Mouse (Mus musculus): ENCODE results near the gene Pde7b. TPM values are rescaled to one million over a fixed set of nuclear protein-coding genes. Genes with fewer than 3 reads are reported as not detected.

Gene Pde7b
- polyA plus RNA-seq, 1 experiment from 2014 or later, result 4.3 TPM

DNA sequence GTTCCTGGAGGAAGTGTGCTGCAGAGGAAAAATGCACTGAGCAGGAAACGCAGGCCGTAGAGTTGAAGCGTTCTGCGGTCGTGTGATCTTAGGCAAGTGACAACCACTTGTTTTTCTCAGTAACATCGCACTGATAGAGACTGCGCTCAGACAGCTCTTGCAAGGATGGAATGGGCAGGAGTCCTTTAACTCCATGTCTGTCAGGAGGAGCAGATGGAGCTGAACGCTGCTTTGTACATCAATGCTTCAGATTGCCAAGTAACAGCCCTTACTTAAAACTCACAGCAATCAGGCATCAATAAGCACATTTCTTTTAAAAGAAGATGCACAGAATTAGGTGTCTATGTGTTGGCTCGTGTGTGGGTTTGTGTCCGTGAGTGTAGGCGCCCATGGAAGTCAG, 52.3 kb downstream of the Pde7b start:
- Histone ChIP-seq H3K4me3 (ENCODE audit: low read depth, low read length) (no peak overlapping the region), H3K9me3 (replicated peaks; ENCODE audit: control insufficient read depth, low read length) (no peaks in the 10 kb centered on the region), H3K4me2 (ENCODE audit: low read depth, low read length) (no peak overlapping the region), H3K27me3 (ENCODE audit: control insufficient read depth, insufficient read depth, low read length) (no peaks in the 10 kb centered on the region), H3K9ac (replicated peaks; ENCODE audit: low read length) (no peak overlapping the region), H3K4me1 (ENCODE audit: control insufficient read depth, insufficient read depth, low read length) (no peaks in the 10 kb centered on the region), H3K36me3 (replicated peaks; ENCODE audit: control insufficient read depth, insufficient read depth, low read depth, low read length) (no peaks in the 10 kb centered on the region), H3K27ac (replicated peaks; ENCODE audit: low read depth, low read length) (no peak overlapping the region)
- 77% methylated on average over 11 of the region's 11 CpGs for WGBS
- DNase-seq (ENCODE audit: low spot score), result no peak
- ATAC-seq (replicated peaks; ENCODE audit: insufficient number of reproducible peaks, low FRiP score, low TSS enrichment, low read depth), result no peak

- H3K4me1 ChIP-seq (ENCODE audit: control insufficient read depth, insufficient read depth, low read length), result no peaks in the 10 kb centered on the region
- no peaks in the 10 kb centered on the region for H3K36me3 ChIP-seq (replicated peaks; ENCODE audit: control insufficient read depth, insufficient read depth, low read depth, low read length)
- no peaks in the 10 kb centered on the region for H3K9me3 ChIP-seq (replicated peaks; ENCODE audit: control insufficient read depth, low read length)
- H3K9ac ChIP-seq (replicated peaks; ENCODE audit: low read length), result no peak overlapping the region
- WGBS, result 72% methylated on average over 5 of the region's 5 CpGs
- H3K27ac ChIP-seq (replicated peaks; ENCODE audit: low read depth, low read length), result no peak overlapping the region
- no peak overlapping the region for H3K4me3 ChIP-seq (ENCODE audit: low read depth, low read length)
- no peaks in the 10 kb centered on the region for H3K27me3 ChIP-seq (ENCODE audit: control insufficient read depth, insufficient read depth, low read length)
- DNase-seq (ENCODE audit: low spot score) (no peak), ATAC-seq (replicated peaks; ENCODE audit: insufficient number of reproducible peaks, low FRiP score, low TSS enrichment, low read depth) (no peak)
- H3K4me2 ChIP-seq (ENCODE audit: low read depth, low read length), result no peak overlapping the region
Observed at GRCm38 (mm10) chr10:20671621-20672020, 53.3 kb downstream of the Pde7b start.

- ATAC-seq (replicated peaks; ENCODE audit: insufficient number of reproducible peaks, low FRiP score, low TSS enrichment, low read depth), result no peak
- no peak for DNase-seq (ENCODE audit: low spot score)
- Histone ChIP-seq H3K9me3 (replicated peaks; ENCODE audit: control insufficient read depth, low read length) (no peaks in the 10 kb centered on the region), H3K36me3 (replicated peaks; ENCODE audit: control insufficient read depth, insufficient read depth, low read depth, low read length) (no peaks in the 10 kb centered on the region), H3K4me1 (ENCODE audit: control insufficient read depth, insufficient read depth, low read length) (no peaks in the 10 kb centered on the region), H3K4me2 (ENCODE audit: low read depth, low read length) (no peak overlapping the region), H3K4me3 (ENCODE audit: low read depth, low read length) (no peak overlapping the region), H3K27me3 (ENCODE audit: control insufficient read depth, insufficient read depth, low read length) (no peaks in the 10 kb centered on the region), H3K27ac (replicated peaks; ENCODE audit: low read depth, low read length) (no peak overlapping the region), H3K9ac (replicated peaks; ENCODE audit: low read length) (no peak overlapping the region)
- 87% methylated on average over 8 of the region's 8 CpGs for WGBS
Observed at GRCm38 (mm10) chr10:20670541-20670940, 54.3 kb downstream of the Pde7b start.

DNA sequence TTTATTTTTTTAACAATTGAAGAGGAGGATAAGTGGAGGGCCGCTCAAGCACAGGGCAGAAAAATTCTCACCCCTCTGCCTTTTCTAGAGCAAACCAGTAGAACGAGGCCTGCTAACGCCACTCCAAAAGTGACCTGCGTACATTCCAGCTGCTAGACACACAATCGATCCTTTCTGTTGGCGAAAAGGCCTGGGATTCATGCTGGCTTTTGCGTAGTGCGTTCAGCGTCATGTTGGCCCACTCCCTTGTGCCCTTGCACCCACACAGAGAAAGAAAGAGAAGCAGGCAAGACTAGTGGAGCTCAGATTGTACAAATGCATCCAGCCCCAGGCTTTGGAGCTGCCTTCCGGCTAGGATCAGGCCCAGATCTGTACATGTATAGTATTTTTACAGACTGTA, 55.4 kb downstream of the Pde7b start:
- H3K36me3 ChIP-seq (replicated peaks; ENCODE audit: control insufficient read depth, insufficient read depth, low read depth, low read length), result no peaks in the 10 kb centered on the region
- ATAC-seq (replicated peaks; ENCODE audit: insufficient number of reproducible peaks, low FRiP score, low TSS enrichment, low read depth) (0 out of 2 replicates have a peak, but pooled peaks have one; percentile 56), DNase-seq (ENCODE audit: low spot score) (peak; percentile 49)
- H3K4me2 ChIP-seq (ENCODE audit: low read depth, low read length), result no peak overlapping the region
- H3K9me3 ChIP-seq (replicated peaks; ENCODE audit: control insufficient read depth, low read length), result no peaks in the 10 kb centered on the region
- no peak overlapping the region for H3K27ac ChIP-seq (replicated peaks; ENCODE audit: low read depth, low read length)
- H3K9ac ChIP-seq (replicated peaks; ENCODE audit: low read length), result no peak overlapping the region
- no peaks in the 10 kb centered on the region for H3K4me1 ChIP-seq (ENCODE audit: control insufficient read depth, insufficient read depth, low read length)
- no peak overlapping the region for H3K4me3 ChIP-seq (ENCODE audit: low read depth, low read length)
- 53% methylated on average over 10 of the region's 10 CpGs for WGBS
- H3K27me3 ChIP-seq (ENCODE audit: control insufficient read depth, insufficient read depth, low read length), result no peaks in the 10 kb centered on the region

DNA sequence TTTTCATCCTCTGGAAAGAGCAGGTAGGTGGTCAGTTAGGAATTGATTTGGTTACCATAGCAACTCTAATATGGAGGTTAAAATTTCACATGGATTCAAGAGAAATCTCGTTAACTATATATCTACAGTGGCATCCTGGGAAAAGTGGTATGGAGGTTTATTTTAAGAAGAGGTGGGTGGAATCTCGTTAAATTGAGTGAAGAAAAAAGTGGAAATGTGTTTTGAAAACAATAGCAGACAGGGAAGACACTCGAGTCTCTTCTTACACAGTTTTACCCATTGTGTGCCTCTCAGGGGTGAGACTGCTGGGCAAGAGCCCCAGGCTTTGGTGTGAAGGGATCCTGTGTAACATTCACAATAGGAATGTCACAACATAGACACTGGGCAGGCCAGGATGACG, 56.3 kb downstream of the Pde7b start:
- DNase-seq (ENCODE audit: low spot score), result no peak
- Histone ChIP-seq H3K4me3 (ENCODE audit: low read depth, low read length) (no peak overlapping the region), H3K9me3 (replicated peaks; ENCODE audit: control insufficient read depth, low read length) (no peaks in the 10 kb centered on the region), H3K27me3 (ENCODE audit: control insufficient read depth, insufficient read depth, low read length) (no peaks in the 10 kb centered on the region), H3K4me1 (ENCODE audit: control insufficient read depth, insufficient read depth, low read length) (no peaks in the 10 kb centered on the region), H3K27ac (replicated peaks; ENCODE audit: low read depth, low read length) (no peak overlapping the region), H3K4me2 (ENCODE audit: low read depth, low read length) (no peak overlapping the region), H3K36me3 (replicated peaks; ENCODE audit: control insufficient read depth, insufficient read depth, low read depth, low read length) (no peaks in the 10 kb centered on the region), H3K9ac (replicated peaks; ENCODE audit: low read length) (no peak overlapping the region)
- 43% methylated on average over 4 of the region's 4 CpGs for WGBS
- no peak for ATAC-seq (replicated peaks; ENCODE audit: insufficient number of reproducible peaks, low FRiP score, low TSS enrichment, low read depth)

DNA sequence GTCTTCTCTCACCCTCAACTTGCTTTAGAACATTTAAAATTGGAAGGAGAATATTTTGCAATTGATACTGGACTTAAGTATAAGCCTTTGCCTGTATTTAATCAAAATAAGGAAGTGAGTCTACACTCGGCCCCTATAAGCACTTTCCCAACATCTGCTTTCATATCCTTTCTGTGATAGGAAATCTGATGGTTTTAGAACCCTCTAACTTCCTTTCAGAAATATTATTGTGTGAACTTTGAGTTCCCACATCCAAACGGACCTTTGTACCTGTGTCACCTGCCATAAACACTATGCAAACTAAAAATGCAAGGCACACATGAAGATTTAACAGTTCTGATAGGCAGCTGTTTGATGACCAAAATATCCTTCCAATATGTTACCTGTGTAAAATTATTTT, 58.2 kb downstream of the Pde7b start:
- H3K4me2 ChIP-seq (ENCODE audit: low read depth, low read length), result no peak overlapping the region

DNA sequence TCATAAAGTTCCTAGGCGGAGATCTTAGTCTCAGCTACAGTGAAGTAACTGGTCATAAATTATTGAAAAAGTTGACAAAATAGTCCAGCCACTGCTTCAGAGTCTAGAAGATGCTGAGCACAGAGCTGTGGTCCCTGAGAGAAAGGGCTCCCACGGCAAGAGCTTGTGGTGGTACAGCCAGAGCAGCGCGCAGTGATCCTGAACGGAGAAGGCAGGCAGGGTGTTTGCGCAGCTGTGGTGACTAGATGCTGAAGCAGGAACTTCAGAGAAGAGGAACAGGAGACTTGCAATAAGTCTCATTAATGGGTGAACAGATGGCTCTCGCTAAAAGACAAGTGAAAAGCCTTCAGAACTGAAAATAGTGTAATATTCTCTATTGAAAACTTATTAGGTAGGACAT, 61.9 kb downstream of the Pde7b start:
- 69% methylated on average over 7 of the region's 7 CpGs for WGBS
- ATAC-seq (replicated peaks; ENCODE audit: insufficient number of reproducible peaks, low FRiP score, low TSS enrichment, low read depth) (no peak), DNase-seq (ENCODE audit: low spot score) (no peak)
- no peak overlapping the region for H3K4me3 ChIP-seq (ENCODE audit: low read depth, low read length)
- no peaks in the 10 kb centered on the region for H3K4me1 ChIP-seq (ENCODE audit: control insufficient read depth, insufficient read depth, low read length)
- H3K36me3 ChIP-seq (replicated peaks; ENCODE audit: control insufficient read depth, insufficient read depth, low read depth, low read length), result no peaks in the 10 kb centered on the region
- H3K9me3 ChIP-seq (replicated peaks; ENCODE audit: control insufficient read depth, low read length), result no peaks in the 10 kb centered on the region
- no peaks in the 10 kb centered on the region for H3K27me3 ChIP-seq (ENCODE audit: control insufficient read depth, insufficient read depth, low read length)
- H3K27ac ChIP-seq (replicated peaks; ENCODE audit: low read depth, low read length), result no peak overlapping the region
- no peak overlapping the region for H3K9ac ChIP-seq (replicated peaks; ENCODE audit: low read length)
- H3K4me2 ChIP-seq (ENCODE audit: low read depth, low read length), result no peak overlapping the region

More for the DNA sequence above, 58.2 kb downstream of the Pde7b start:
- no peak for ATAC-seq (replicated peaks; ENCODE audit: insufficient number of reproducible peaks, low FRiP score, low TSS enrichment, low read depth)
- Histone ChIP-seq H3K27me3 (ENCODE audit: control insufficient read depth, insufficient read depth, low read length) (no peaks in the 10 kb centered on the region), H3K9me3 (replicated peaks; ENCODE audit: control insufficient read depth, low read length) (no peaks in the 10 kb centered on the region), H3K4me3 (ENCODE audit: low read depth, low read length) (no peak overlapping the region), H3K36me3 (replicated peaks; ENCODE audit: control insufficient read depth, insufficient read depth, low read depth, low read length) (no peaks in the 10 kb centered on the region), H3K27ac (replicated peaks; ENCODE audit: low read depth, low read length) (no peak overlapping the region), H3K4me1 (ENCODE audit: control insufficient read depth, insufficient read depth, low read length) (no peaks in the 10 kb centered on the region), H3K9ac (replicated peaks; ENCODE audit: low read length) (no peak overlapping the region)
- DNase-seq (ENCODE audit: low spot score), result no peak
- 69% methylated on average over 2 of the region's 2 CpGs for WGBS

DNA sequence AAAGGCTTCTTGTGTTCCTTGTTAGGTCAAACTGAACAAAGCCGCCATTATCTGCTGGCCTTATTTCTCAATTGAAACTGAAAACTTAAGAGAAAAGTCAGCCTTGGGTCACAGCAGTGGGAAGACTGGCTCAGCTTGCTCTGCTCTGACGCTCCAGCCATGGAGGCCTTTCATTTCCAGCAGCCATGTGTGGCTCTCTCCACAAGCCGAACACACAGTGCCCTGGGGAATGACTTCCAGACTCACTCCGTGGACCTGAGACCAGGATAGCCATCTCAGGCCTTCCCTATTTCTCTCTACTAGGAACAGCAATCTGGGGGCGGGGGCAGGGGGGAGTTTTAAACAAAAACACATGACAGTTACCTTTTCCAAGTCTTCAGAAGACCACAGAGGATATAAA, 63.2 kb downstream of the Pde7b start:
- DNase-seq (ENCODE audit: low spot score) (peak; percentile 60), ATAC-seq (replicated peaks; ENCODE audit: insufficient number of reproducible peaks, low FRiP score, low TSS enrichment, low read depth) (no peak)
- 0 out of 2 replicates have a peak overlapping the region, but pooled peaks have one; percentile 47 for H3K27ac ChIP-seq (replicated peaks; ENCODE audit: low read depth, low read length)

More for the DNA sequence above, 63.2 kb downstream of the Pde7b start:
- WGBS, result 34% methylated on average over 5 of the region's 5 CpGs
- Histone ChIP-seq H3K9ac (replicated peaks; ENCODE audit: low read length) (no peak overlapping the region), H3K27me3 (ENCODE audit: control insufficient read depth, insufficient read depth, low read length) (no peaks in the 10 kb centered on the region), H3K4me1 (ENCODE audit: control insufficient read depth, insufficient read depth, low read length) (no peaks in the 10 kb centered on the region), H3K9me3 (replicated peaks; ENCODE audit: control insufficient read depth, low read length) (no peaks in the 10 kb centered on the region), H3K4me2 (ENCODE audit: low read depth, low read length) (no peak overlapping the region), H3K36me3 (replicated peaks; ENCODE audit: control insufficient read depth, insufficient read depth, low read depth, low read length) (no peaks in the 10 kb centered on the region), H3K4me3 (ENCODE audit: low read depth, low read length) (no peak overlapping the region)
